Mouse (Mus musculus) heart, postnatal 0 days (tissue): Measurements from ENCODE around the gene Unc13a.

Experiments
- CTCF ChIP-seq: IDR thresholded peaks from 2 replicates; pipeline ENCODE4 v1.5.1; 2016; ENCODE audit warnings: antibody characterized with exemption, control low read depth, low read depth
- EP300 ChIP-seq: IDR thresholded peaks from 2 replicates; pipeline ENCODE4 v1.6.1; 2016; ENCODE audit warnings: antibody characterized with exemption, low read depth

GRCm38 (mm10) chr8:71579476-71579875 lies 92.1 kb downstream of the Unc13a start:
- TF ChIP-seq CTCF = no peak
- TF ChIP-seq EP300 = no peak
